ENCODE assay signal across 10 mouse cellular contexts in genomic region chr5:131680127-131680845, GRCm38 (mm10).
DNase-seq lines count a peak whose midpoint lies in the region; ATAC-seq lines count a peak whose summit lies in the region.
"Had no signal": no experiment of that assay in that cellular context is flagged by ENCODE, and none has a peak within 500 bp of the region (broad histone marks: within the 10 kb centered on the region; RNA-seq: fewer than 3 reads in every experiment).

No protein-coding gene starts in this region.

- no peaks in the 10 kb centered on the region for H3K27me3 ChIP-seq in embryonic facial prominence, embryonic 14.5 days (replicated peaks; ENCODE audit: control insufficient read depth, insufficient read depth, low read length)
- H3K27me3 ChIP-seq in neural tube, embryonic 13.5 days: no peaks in the 10 kb centered on the region; the same call in 1 of the 2 replicates
- H3K27me3 ChIP-seq: liver, embryonic 15.5 days had no signal

- DNase-seq in embryonic facial prominence, embryonic 14.5 days (ENCODE audit: low spot score): peak; percentile 51
- DNase-seq in layer of hippocampus, postnatal 10 days (ENCODE audit: low spot score in 2 of 2): peak; percentile 46 to 60
- no peak for DNase-seq in lung, postnatal 14 days
- no peak for DNase-seq in cerebellum, adult 11-12 months
- DNase-seq: kidney, adult 8-10 months had no signal

- H3K9me3 ChIP-seq in embryonic facial prominence, embryonic 14.5 days (ENCODE audit: control insufficient read depth, low read length): 0 out of 2 replicates have a peak, but pooled peaks cover 9% of the 10 kb centered on the region
- peaks cover 8% of the 10 kb centered on the region for H3K9me3 ChIP-seq in neural tube, embryonic 13.5 days
- H3K9me3 ChIP-seq: liver, embryonic 15.5 days had no signal

- peak; percentile 30; the same call in 1 of the 2 replicates for ATAC-seq in embryonic facial prominence, embryonic 14.5 days (ENCODE audit: low read depth)
- peak; percentile 65 for ATAC-seq in frontal cortex, adult (ENCODE audit: low TSS enrichment)
- peak; percentile 80 for ATAC-seq in neural tube, embryonic 13.5 days (ENCODE audit: low read depth)
- no peak for ATAC-seq in activated CD4-positive, CD25-positive, alpha-beta regulatory T cell, adult 4 months

- peaks cover 11% of the 10 kb centered on the region; the same call in 1 of the 2 replicates for H3K4me1 ChIP-seq in embryonic facial prominence, embryonic 14.5 days (ENCODE audit: control insufficient read depth, insufficient read depth, low read length)
- H3K4me1 ChIP-seq in neural tube, embryonic 13.5 days (replicated peaks): peaks cover 49% of the 10 kb centered on the region
- H3K4me1 ChIP-seq: liver, embryonic 15.5 days had no signal

- peaks cover 16% of the 10 kb centered on the region; the same call in 1 of the 2 replicates for H3K36me3 ChIP-seq in embryonic facial prominence, embryonic 14.5 days (ENCODE audit: control insufficient read depth, insufficient read depth, low read length)
- H3K36me3 ChIP-seq in neural tube, embryonic 13.5 days: peaks cover 5% of the 10 kb centered on the region
- H3K36me3 ChIP-seq: liver, embryonic 15.5 days had no signal

- H3K4me2 ChIP-seq in embryonic facial prominence, embryonic 14.5 days (ENCODE audit: low read depth, low read length): no peak overlapping the region
- no peak overlapping the region for H3K4me2 ChIP-seq in neural tube, embryonic 13.5 days
- H3K4me2 ChIP-seq: liver, embryonic 15.5 days had no signal

- no peak overlapping the region for H3K9ac ChIP-seq in embryonic facial prominence, embryonic 14.5 days (ENCODE audit: low read depth, low read length)
- H3K9ac ChIP-seq in neural tube, embryonic 13.5 days: peak overlapping the region; percentile 1; the same call in 1 of the 2 replicates
- H3K9ac ChIP-seq: liver, embryonic 15.5 days had no signal

- no peak overlapping the region for H3K27ac ChIP-seq in embryonic facial prominence, embryonic 14.5 days (replicated peaks; ENCODE audit: low read depth, low read length)
- peak overlapping the region; percentile 61 for H3K27ac ChIP-seq in neural tube, embryonic 13.5 days (replicated peaks)
- H3K27ac ChIP-seq: liver, embryonic 15.5 days had no signal

- 50% methylated on average over 12 of the region's 12 CpGs for WGBS in embryonic facial prominence, embryonic 14.5 days
- 22% methylated on average over 12 of the region's 12 CpGs for WGBS in neural tube, embryonic 13.5 days

- H3K4me3 ChIP-seq in embryonic facial prominence, embryonic 14.5 days (ENCODE audit: low read depth, low read length): no peak overlapping the region
- H3K4me3 ChIP-seq in neural tube, embryonic 13.5 days: no peak overlapping the region
- H3K4me3 ChIP-seq: liver, embryonic 15.5 days; myocyte had no signal

Comparison
In these comparisons a context has a peak if more than half of its experiments do, and no peak if none do; other contexts are left out.
1. DNase-seq: peak in embryonic facial prominence, embryonic 14.5 days (single experiment) and layer of hippocampus, postnatal 10 days (2 of 2); none in lung, postnatal 14 days (single experiment) and cerebellum, adult 11-12 months (single experiment).